Mouse (Mus musculus): ENCODE results near the gene 2310009B15Rik. TPM values are rescaled to one million over a fixed set of nuclear protein-coding genes. Genes with fewer than 3 reads are reported as not detected.

Gene 2310009B15Rik
- polyA plus RNA-seq, 1 experiment = 4.5 TPM

GRCm38 (mm10) chr1:138837786-138838743 is 18.6 kb downstream of the 2310009B15Rik start:
- Histone ChIP-seq H3K9me3 (ENCODE audit: control insufficient read depth, low read length) (peaks cover 7% of the 10 kb centered on the region; the same call in 1 of the 2 replicates), H3K4me3 (replicated peaks) (no peak overlapping the region), H3K36me3 (ENCODE audit: control insufficient read depth) (no peaks in the 10 kb centered on the region), H3K27me3 (ENCODE audit: control insufficient read depth) (peaks cover 100% of the 10 kb centered on the region), H3K4me1 (ENCODE audit: control insufficient read depth) (no peaks in the 10 kb centered on the region)
- TF ChIP-seq TAL1 (IDR thresholded peaks at IDR 0.05; ENCODE audit: low read length) = no peak
- no peak for TF ChIP-seq GATA1 (IDR thresholded peaks at IDR 0.05; ENCODE audit: low read length)

GRCm38 (mm10) chr1:138835355-138835900 is 21.2 kb downstream of the 2310009B15Rik start:
- TF ChIP-seq GATA1 (IDR thresholded peaks at IDR 0.05; ENCODE audit: low read length) (no peak), TAL1 (IDR thresholded peaks at IDR 0.05; ENCODE audit: low read length) (no peak)
- H3K9me3 ChIP-seq (ENCODE audit: control insufficient read depth, low read length) = peaks cover 7% of the 10 kb centered on the region; the same call in 1 of the 2 replicates
- H3K4me1 ChIP-seq (ENCODE audit: control insufficient read depth) = peaks cover 2% of the 10 kb centered on the region; the same call in 1 of the 2 replicates
- peaks cover 90% of the 10 kb centered on the region for H3K27me3 ChIP-seq (ENCODE audit: control insufficient read depth)
- H3K4me3 ChIP-seq (replicated peaks) = no peak overlapping the region
- H3K36me3 ChIP-seq (ENCODE audit: control insufficient read depth) = no peaks in the 10 kb centered on the region

- TF ChIP-seq TAL1 (IDR thresholded peaks at IDR 0.05; ENCODE audit: low read length) (no peak), GATA1 (IDR thresholded peaks at IDR 0.05; ENCODE audit: low read length) (no peak)
- Histone ChIP-seq H3K9me3 (ENCODE audit: control insufficient read depth, low read length) (no peaks in the 10 kb centered on the region), H3K27me3 (ENCODE audit: control insufficient read depth) (peaks cover 51% of the 10 kb centered on the region), H3K4me1 (ENCODE audit: control insufficient read depth) (peaks cover 2% of the 10 kb centered on the region; the same call in 1 of the 2 replicates), H3K36me3 (ENCODE audit: control insufficient read depth) (no peaks in the 10 kb centered on the region), H3K4me3 (replicated peaks) (peak overlapping the region; percentile 55)
These were observed 25.3 kb downstream of the 2310009B15Rik start for GRCm38 (mm10) chr1:138831309-138831708.

- H3K27me3 ChIP-seq (ENCODE audit: control insufficient read depth) = peaks cover 6% of the 10 kb centered on the region
- peaks cover 4% of the 10 kb centered on the region for H3K4me1 ChIP-seq (ENCODE audit: control insufficient read depth)
- no peaks in the 10 kb centered on the region for H3K9me3 ChIP-seq (ENCODE audit: control insufficient read depth, low read length)
- no peak for TF ChIP-seq GATA1 (IDR thresholded peaks at IDR 0.05; ENCODE audit: low read length)
- no peak for TF ChIP-seq TAL1 (IDR thresholded peaks at IDR 0.05; ENCODE audit: low read length)
- no peak overlapping the region for H3K4me3 ChIP-seq (replicated peaks)
- no peaks in the 10 kb centered on the region for H3K36me3 ChIP-seq (ENCODE audit: control insufficient read depth)
These were observed 29.8 kb downstream of the 2310009B15Rik start for GRCm38 (mm10) chr1:138826841-138827240.

- H3K4me3 ChIP-seq (replicated peaks) = no peak overlapping the region
- peaks cover 2% of the 10 kb centered on the region; the same call in 1 of the 2 replicates for H3K4me1 ChIP-seq (ENCODE audit: control insufficient read depth)
- H3K9me3 ChIP-seq (ENCODE audit: control insufficient read depth, low read length) = no peaks in the 10 kb centered on the region
- H3K27me3 ChIP-seq (ENCODE audit: control insufficient read depth) = no peaks in the 10 kb centered on the region
- no peak for TF ChIP-seq TAL1 (IDR thresholded peaks at IDR 0.05; ENCODE audit: low read length)
- no peak for TF ChIP-seq GATA1 (IDR thresholded peaks at IDR 0.05; ENCODE audit: low read length)
- no peaks in the 10 kb centered on the region for H3K36me3 ChIP-seq (ENCODE audit: control insufficient read depth)
These were observed 33.7 kb downstream of the 2310009B15Rik start for GRCm38 (mm10) chr1:138822985-138823322.

- no peak for TF ChIP-seq TAL1 (IDR thresholded peaks at IDR 0.05; ENCODE audit: low read length)
- TF ChIP-seq GATA1 (IDR thresholded peaks at IDR 0.05; ENCODE audit: low read length) = no peak
- Histone ChIP-seq H3K36me3 (ENCODE audit: control insufficient read depth) (no peaks in the 10 kb centered on the region), H3K27me3 (ENCODE audit: control insufficient read depth) (no peaks in the 10 kb centered on the region), H3K9me3 (ENCODE audit: control insufficient read depth, low read length) (no peaks in the 10 kb centered on the region), H3K4me3 (replicated peaks) (no peak overlapping the region), H3K4me1 (ENCODE audit: control insufficient read depth) (peaks cover 2% of the 10 kb centered on the region; the same call in 1 of the 2 replicates)
These were observed 34.2 kb downstream of the 2310009B15Rik start for GRCm38 (mm10) chr1:138822255-138822984.

Other genes starting within 250 kb of the 2310009B15Rik start
- 0.60 and 0.92 TPM in 2 replicates for gene Nek7, start 236.7 kb downstream of the 2310009B15Rik start, polyA plus RNA-seq (2012)
- gene Lhx9, start 8.3 kb downstream of the 2310009B15Rik start, polyA plus RNA-seq (2012) = not detected in 2 replicates
- 0.01 TPM in 1 of 2 replicates, not detected in the other for gene Dennd1b, start 106.6 kb upstream of the 2310009B15Rik start, polyA plus RNA-seq (2012)

All from erythroblast, embryonic 14.5 days (primary cell).